Mouse (Mus musculus) erythroblast, embryonic 14.5 days (primary cell): Measurements from ENCODE around the gene Cs.

Experiments
- GATA1 ChIP-seq: IDR thresholded peaks from 2 replicates; pipeline ENCODE4 v1.6.1; 2012; ENCODE audit warnings: low read length, inconsistent platforms, mixed read lengths
- TAL1 ChIP-seq: IDR thresholded peaks from 3 replicates; pipeline ENCODE4 v1.6.1; 2012; ENCODE audit warnings: low read length, inconsistent platforms, mixed read lengths

DNA sequence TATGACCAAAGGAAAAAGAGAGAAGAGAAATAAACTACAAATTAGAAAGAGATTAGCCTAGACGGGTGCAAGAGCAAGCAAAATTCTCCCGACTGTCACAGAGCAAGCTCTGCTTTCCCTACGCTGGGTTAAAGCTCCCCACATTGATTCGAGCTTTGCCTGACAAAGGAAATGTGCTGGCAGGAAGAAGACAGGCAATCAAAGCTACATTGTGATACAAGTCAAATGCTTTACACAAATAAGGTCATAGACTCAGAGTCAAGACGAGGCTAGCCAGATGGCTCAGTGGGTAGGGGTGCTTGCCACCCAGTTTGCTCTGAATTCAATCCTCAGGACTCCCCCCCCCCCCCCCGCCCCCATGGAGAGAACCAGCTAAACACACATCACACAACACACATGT is 32.5 kb downstream of the Cs start:
- TF ChIP-seq TAL1 (no peak), GATA1 (no peak)
